Mouse (Mus musculus) heart, adult 2 months (tissue): ENCODE measurements around the gene Tigd3. TPM values are rescaled to one million over a fixed set of nuclear protein-coding genes. Genes with fewer than 3 reads are reported as not detected.

ENCODE experiments used
- DNase-seq, 2 experiments: peaks; one replicate each; pipeline ENCODE4 v3.0.0; 2021
- H3K27ac ChIP-seq: fragments of 200-600 bp; 2 replicates; pipeline ENCODE4 v1.8.1; 2022
- H3K27me3 ChIP-seq: fragments of 200-500 bp; 2 replicates; pipeline ENCODE4 v1.6.1; 2012; ENCODE audit warnings: mild to moderate bottlenecking, low read length, inconsistent platforms, mixed read lengths; ENCODE audit not compliant: control insufficient read depth, insufficient read depth
- H3K36me3 ChIP-seq: fragments of 200-500 bp; 2 replicates; pipeline ENCODE4 v1.6.1; 2012; ENCODE audit warnings: low read length, inconsistent platforms; ENCODE audit not compliant: control insufficient read depth, insufficient read depth
- H3K4me1 ChIP-seq: fragments of 200-500 bp; 2 replicates; pipeline ENCODE4 v1.6.1; 2011; ENCODE audit warnings: low read length; ENCODE audit not compliant: control insufficient read depth, insufficient read depth
- H3K4me3 ChIP-seq: fragments of 200-600 bp; 2 replicates; pipeline ENCODE4 v1.8.1; 2022
- H3K79me2 ChIP-seq: fragments of 200-500 bp; replicated peaks from 2 replicates; pipeline ENCODE4 v1.6.1; 2012; ENCODE audit warnings: mild to moderate bottlenecking, inconsistent platforms, low read length, moderate library complexity, mixed read lengths; ENCODE audit not compliant: control insufficient read depth, insufficient read depth
- H3K9ac ChIP-seq: fragments of 200-500 bp; 2 replicates; pipeline ENCODE4 v1.6.1; 2012; ENCODE audit warnings: low read depth, mild to moderate bottlenecking, control low read depth, inconsistent platforms, low read length, mixed read lengths
- CTCF ChIP-seq: fragments of 200-600 bp; IDR thresholded peaks from 2 replicates; pipeline ENCODE4 v1.8.1; 2022; ENCODE audit warnings: antibody characterized with exemption, mild to moderate bottlenecking, moderate library complexity
- EP300 ChIP-seq: fragments of 200-500 bp; IDR thresholded peaks from 2 replicates; pipeline ENCODE4 v1.6.1; 2011; ENCODE audit warnings: low read depth, low read length, control low read depth; ENCODE audit not compliant: insufficient read depth
- POLR2A ChIP-seq: fragments of 200-500 bp; IDR thresholded peaks from 2 replicates; pipeline ENCODE4 v1.6.1; 2011; ENCODE audit warnings: mild to moderate bottlenecking, low read depth, low read length, control low read depth; ENCODE audit not compliant: insufficient read depth
- WGBS: fragments of 180-500 bp; shearing (Covaris S2); methylation state at CpG from one replicate; pipeline ENCODE4 v1.1.7; 2018; 5-methylcytosine and 5-hydroxymethylcytosine counted together
- intact Hi-C: fragments of 180-260 bp; cut with DNase I; formaldehyde crosslinking; loops from one replicate; pipeline ENCODE4 v1.15.1; 2025
- polyA plus RNA-seq: library from polyadenylated mRNA; depleted of rRNA; stranded (reverse); fragments of >200 nt; gene quantifications from 2 replicates; pipeline ENCODE4 v1.2.3, GENCODE M21; 2012
- total RNA-seq, 2 experiments: library from RNA; stranded (reverse); gene quantifications; 2 replicates each; pipeline ENCODE4 v1.2.3; 2021

Gene Tigd3
- total and polyA plus RNA-seq, 3 experiments = 0.14 to 0.47 (median 0.25) TPM

GRCm38 (mm10) chr19:5877618-5878361 lies 16.2 kb downstream of the Tigd3 start, which contains the start of gene Slc25a45:
TSS of gene Slc25a45 (plus strand) at chr19:5877808.
- H3K9ac ChIP-seq = peak within 1 kb of the TSS; percentile 53
- no peaks in the 10 kb centered on the region for H3K36me3 ChIP-seq
- peaks cover 2% of the 10 kb centered on the region; the same call in 1 of the 2 replicates for H3K79me2 ChIP-seq
- DNase-seq = peak; percentile 79 to 80
- peaks cover 10% of the 10 kb centered on the region for H3K4me1 ChIP-seq
- peak within 1 kb of the TSS; percentile 45 for H3K4me3 ChIP-seq
- WGBS = 19% methylated on average over 15 of the region's 15 CpGs
- H3K27ac ChIP-seq = peak within 1 kb of the TSS; percentile 93
- TF ChIP-seq POLR2A = peak; percentile 53; the same call in 1 of the 2 replicates
- TF ChIP-seq CTCF = peak; percentile 89
- peak; percentile 69; the same call in 1 of the 2 replicates for TF ChIP-seq EP300
- intact Hi-C loops = loop anchor here (2.0 kb wide), 1 partner anchor 91 kb away; no protein-coding TSS in a partner anchor
- no peaks in the 10 kb centered on the region for H3K27me3 ChIP-seq

- H3K79me2 ChIP-seq = peaks cover 2% of the 10 kb centered on the region; the same call in 1 of the 2 replicates
- under 1% methylated on average over 37 of the region's 37 CpGs for WGBS
- no peaks in the 10 kb centered on the region for H3K36me3 ChIP-seq
- no peaks in the 10 kb centered on the region for H3K27me3 ChIP-seq
- peak within 1 kb of the TSS; percentile 88 for H3K9ac ChIP-seq
- intact Hi-C loops = no loop called here
- no peak for TF ChIP-seq EP300
- TF ChIP-seq CTCF = no peak
- peak; percentile 79 for TF ChIP-seq POLR2A
- H3K4me3 ChIP-seq = peak within 1 kb of the TSS; percentile 71
- H3K27ac ChIP-seq = peak within 1 kb of the TSS; percentile 84
- peaks cover 16% of the 10 kb centered on the region for H3K4me1 ChIP-seq
- peak; percentile 94 to 96 for DNase-seq
Observed at GRCm38 (mm10) chr19:5874969-5875480, 18.9 kb downstream of the Tigd3 start, which contains the start of gene Frmd8. TSS of gene Frmd8 (minus strand) at chr19:5875274.

- peak overlapping the region; percentile 84 for H3K27ac ChIP-seq
- peak overlapping the region; percentile 71 for H3K4me3 ChIP-seq
- 6% methylated on average over 13 of the region's 13 CpGs for WGBS
- DNase-seq = no peak
- TF ChIP-seq POLR2A (no peak), EP300 (no peak), CTCF (no peak)
- H3K4me1 ChIP-seq = peaks cover 16% of the 10 kb centered on the region
- H3K9ac ChIP-seq = peak overlapping the region; percentile 88
- intact Hi-C loops = no loop called here
- H3K36me3 ChIP-seq = no peaks in the 10 kb centered on the region
- no peaks in the 10 kb centered on the region for H3K27me3 ChIP-seq
- peaks cover 2% of the 10 kb centered on the region; the same call in 1 of the 2 replicates for H3K79me2 ChIP-seq
Observed at GRCm38 (mm10) chr19:5874391-5874968, 19.5 kb downstream of the Tigd3 start.

GRCm38 (mm10) chr19:5872931-5873556 lies 20.9 kb downstream of the Tigd3 start:
- 69% methylated on average over 19 of the region's 19 CpGs for WGBS
- H3K4me1 ChIP-seq = peaks cover 13% of the 10 kb centered on the region
- H3K27me3 ChIP-seq = no peaks in the 10 kb centered on the region
- H3K4me3 ChIP-seq = no peak overlapping the region
- no peaks in the 10 kb centered on the region for H3K36me3 ChIP-seq
- no peak for DNase-seq
- TF ChIP-seq EP300 (no peak), CTCF (no peak), POLR2A (no peak)
- intact Hi-C loops = no loop called here
- peaks cover 2% of the 10 kb centered on the region; the same call in 1 of the 2 replicates for H3K79me2 ChIP-seq
- H3K27ac ChIP-seq = no peak overlapping the region
- no peak overlapping the region; the same call in 1 of the 2 replicates for H3K9ac ChIP-seq

GRCm38 (mm10) chr19:5872528-5872927 lies 21.4 kb downstream of the Tigd3 start:
- no peak for DNase-seq
- no peak overlapping the region for H3K4me3 ChIP-seq
- no peaks in the 10 kb centered on the region for H3K36me3 ChIP-seq
- peaks cover 2% of the 10 kb centered on the region; the same call in 1 of the 2 replicates for H3K79me2 ChIP-seq
- H3K9ac ChIP-seq = no peak overlapping the region; the same call in 1 of the 2 replicates
- intact Hi-C loops = no loop called here
- TF ChIP-seq CTCF (no peak), POLR2A (no peak), EP300 (no peak)
- 65% methylated on average over 4 of the region's 4 CpGs for WGBS
- no peak overlapping the region for H3K27ac ChIP-seq
- H3K27me3 ChIP-seq = no peaks in the 10 kb centered on the region
- H3K4me1 ChIP-seq = peaks cover 13% of the 10 kb centered on the region
